Mouse (Mus musculus) testis, adult 2 months (tissue): ENCODE measurements around the gene Josd1. TPM values are rescaled to one million over a fixed set of nuclear protein-coding genes. Genes with fewer than 3 reads are reported as not detected.

Experiments
- H3K27ac ChIP-seq: fragments of 200-500 bp; 2 replicates; pipeline ENCODE4 v1.5.1; 2012; ENCODE audit warnings: low read depth, low read length; ENCODE audit not compliant: control insufficient read depth, insufficient read depth
- H3K27me3 ChIP-seq: fragments of 200-500 bp; 2 replicates; pipeline ENCODE4 v1.6.1; 2012; ENCODE audit warnings: mild to moderate bottlenecking, low read length, moderate library complexity; ENCODE audit not compliant: control insufficient read depth, insufficient read depth
- H3K36me3 ChIP-seq: fragments of 200-500 bp; 2 replicates; pipeline ENCODE4 v1.6.1; 2012; ENCODE audit warnings: mild to moderate bottlenecking, low read length; ENCODE audit not compliant: control insufficient read depth, insufficient read depth
- H3K4me1 ChIP-seq: fragments of 200-500 bp; 2 replicates; pipeline ENCODE4 v1.6.1; 2012; ENCODE audit warnings: low read length; ENCODE audit not compliant: control insufficient read depth, insufficient read depth
- H3K4me3 ChIP-seq: fragments of 200-500 bp; 2 replicates; pipeline ENCODE4 v1.5.1; 2012; ENCODE audit warnings: low read depth, mild to moderate bottlenecking, low read length, moderate library complexity, mixed read lengths; ENCODE audit not compliant: control insufficient read depth
- CTCF ChIP-seq: fragments of 200-500 bp; IDR thresholded peaks from 2 replicates; pipeline ENCODE4 v1.5.1; 2012; ENCODE audit warnings: low read depth, mild to moderate bottlenecking, inconsistent platforms, low read length, moderate library complexity; ENCODE audit not compliant: control insufficient read depth, insufficient read depth, insufficient replicate concordance
- POLR2A ChIP-seq: fragments of 200-500 bp; IDR thresholded peaks from 2 replicates; pipeline ENCODE4 v1.6.1; 2012; ENCODE audit warnings: low read depth, mild to moderate bottlenecking, inconsistent platforms, low read length, moderate library complexity; ENCODE audit not compliant: control insufficient read depth
- polyA plus RNA-seq: library from polyadenylated mRNA; depleted of rRNA; stranded (reverse); fragments of >200 nt; gene quantifications from 2 replicates; pipeline ENCODE4 v1.2.3, GENCODE M21; 2012; rRNA removed

Gene Josd1
- polyA plus RNA-seq, 1 experiment, result 22.6 TPM

DNA sequence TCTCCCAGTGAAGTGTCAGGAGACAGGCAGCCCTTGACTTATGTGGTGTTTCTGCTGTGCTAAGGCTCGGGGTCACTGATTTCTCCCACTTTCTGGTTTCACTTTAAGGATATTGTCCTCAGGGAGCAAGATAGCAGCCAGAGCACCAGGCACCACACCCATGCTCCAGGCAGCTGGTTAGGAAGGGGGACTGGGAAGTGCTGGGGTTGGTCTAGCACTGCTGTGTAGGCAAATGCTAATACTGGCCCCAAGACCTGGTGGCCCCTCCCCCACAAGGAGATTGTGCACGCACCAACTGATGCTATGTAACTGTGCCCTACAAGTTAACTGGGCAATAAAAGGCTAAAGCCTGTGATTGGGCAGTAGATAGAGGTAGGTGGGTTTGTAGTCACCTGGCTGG is 57.2 kb downstream of the Josd1 start:
- H3K4me1 ChIP-seq, result no peaks in the 10 kb centered on the region
- H3K27ac ChIP-seq, result no peak overlapping the region
- TF ChIP-seq POLR2A, result no peak
- no peak for TF ChIP-seq CTCF
- no peaks in the 10 kb centered on the region for H3K27me3 ChIP-seq
- no peak overlapping the region for H3K4me3 ChIP-seq
- H3K36me3 ChIP-seq, result no peaks in the 10 kb centered on the region; the same call in 1 of the 2 replicates

Other genes with a start within 250 kb of the Josd1 start
- 5.5 and 6.7 TPM in 2 replicates for gene Csnk1e, start 232.4 kb downstream of the Josd1 start, polyA plus RNA-seq
- 0.58 and 0.78 TPM in 2 replicates for gene Kcnj4, start 182.7 kb downstream of the Josd1 start, polyA plus RNA-seq
- gene Kdelr3, start 171.5 kb downstream of the Josd1 start, polyA plus RNA-seq, result 2.3 and 3.6 TPM in 2 replicates
- 159 and 193 TPM in 2 replicates for gene Ddx17, start 141.2 kb downstream of the Josd1 start, polyA plus RNA-seq
- gene Dmc1, start 82.8 kb downstream of the Josd1 start, polyA plus RNA-seq, result 7.0 and 8.6 TPM in 2 replicates
- 20.0 and 20.4 TPM in 2 replicates for gene Fam227a, start 29.0 kb downstream of the Josd1 start, polyA plus RNA-seq
- gene Cby1, start 28.7 kb downstream of the Josd1 start, polyA plus RNA-seq, result 57.1 and 58.1 TPM in 2 replicates
- gene Tomm22, start 17.1 kb downstream of the Josd1 start, polyA plus RNA-seq, result 301 and 361 TPM in 2 replicates
- gene Gtpbp1, start 2.9 kb upstream of the Josd1 start, polyA plus RNA-seq, result 38.8 and 42.7 TPM in 2 replicates
- 16.7 and 19.5 TPM in 2 replicates for gene Sun2, start 54.6 kb upstream of the Josd1 start, polyA plus RNA-seq
- gene Dnal4, start 89.9 kb upstream of the Josd1 start, polyA plus RNA-seq, result 187 and 198 TPM in 2 replicates
- 36.6 and 46.5 TPM in 2 replicates for gene Nptxr, start 116.8 kb upstream of the Josd1 start, polyA plus RNA-seq
- 0.10 TPM in 1 of 2 replicates, not detected in the other for gene Npcd, start 146.3 kb upstream of the Josd1 start, polyA plus RNA-seq
- gene Cbx6, start 146.8 kb upstream of the Josd1 start, polyA plus RNA-seq, result 4.6 and 6.6 TPM in 2 replicates
- gene Apobec3, start 203.7 kb upstream of the Josd1 start, polyA plus RNA-seq, result 10.8 and 11.1 TPM in 2 replicates